Mouse (Mus musculus) forebrain, embryonic 12.5 days (tissue): ENCODE measurements around the gene Aprt. TPM values are rescaled to one million over a fixed set of nuclear protein-coding genes. Genes with fewer than 3 reads are reported as not detected.

Source experiments
- ATAC-seq: fragments of 200-750 bp; cut with Nextera tagmentation; 2 replicates; pipeline ENCODE4 v1.8.0; 2017; ENCODE audit warnings: moderate TSS enrichment; ENCODE audit not compliant: low FRiP score
- H3K27ac ChIP-seq: fragments of 300-500 bp; sonication (generic); 2 replicates; pipeline ENCODE4 v1.5.1; 2016; ENCODE audit warnings: mild to moderate bottlenecking
- H3K27me3 ChIP-seq: fragments of 300-500 bp; sonication (generic); 2 replicates; pipeline ENCODE4 v1.6.1; 2016; ENCODE audit warnings: mild to moderate bottlenecking
- H3K36me3 ChIP-seq: fragments of 300-500 bp; sonication (generic); replicated peaks from 2 replicates; pipeline ENCODE4 v1.6.1; 2016; ENCODE audit warnings: mild to moderate bottlenecking
- H3K4me1 ChIP-seq: fragments of 300-500 bp; sonication (generic); 2 replicates; pipeline ENCODE4 v1.6.1; 2016
- H3K4me2 ChIP-seq: fragments of 300-500 bp; sonication (generic); 2 replicates; pipeline ENCODE4 v1.6.1; 2016; ENCODE audit warnings: mild to moderate bottlenecking, moderate library complexity
- H3K4me3 ChIP-seq: fragments of 300-500 bp; sonication (generic); replicated peaks from 2 replicates; pipeline ENCODE4 v1.5.1; 2016; ENCODE audit warnings: mild to moderate bottlenecking
- H3K9ac ChIP-seq: fragments of 300-500 bp; sonication (generic); 2 replicates; pipeline ENCODE4 v1.6.1; 2016; ENCODE audit warnings: mild to moderate bottlenecking
- H3K9me3 ChIP-seq: fragments of 300-500 bp; sonication (generic); 2 replicates; pipeline ENCODE4 v1.6.1; 2016
- WGBS: fragments of 180-500 bp; shearing (Covaris S2); methylation state at CpG from one replicate; pipeline ENCODE4 v1.1.7; 2016; 5-methylcytosine and 5-hydroxymethylcytosine counted together
- polyA plus RNA-seq: library from polyadenylated mRNA; unstranded; fragments of >200 nt; fragmentation: Nextera tagmentation; extraction: Ambion mirVana; gene quantifications from 2 replicates; pipeline ENCODE4 v1.2.1, GENCODE M21; 2016

The Aprt gene
- polyA plus RNA-seq, 1 experiment from 2014 or later = 188 TPM

DNA sequence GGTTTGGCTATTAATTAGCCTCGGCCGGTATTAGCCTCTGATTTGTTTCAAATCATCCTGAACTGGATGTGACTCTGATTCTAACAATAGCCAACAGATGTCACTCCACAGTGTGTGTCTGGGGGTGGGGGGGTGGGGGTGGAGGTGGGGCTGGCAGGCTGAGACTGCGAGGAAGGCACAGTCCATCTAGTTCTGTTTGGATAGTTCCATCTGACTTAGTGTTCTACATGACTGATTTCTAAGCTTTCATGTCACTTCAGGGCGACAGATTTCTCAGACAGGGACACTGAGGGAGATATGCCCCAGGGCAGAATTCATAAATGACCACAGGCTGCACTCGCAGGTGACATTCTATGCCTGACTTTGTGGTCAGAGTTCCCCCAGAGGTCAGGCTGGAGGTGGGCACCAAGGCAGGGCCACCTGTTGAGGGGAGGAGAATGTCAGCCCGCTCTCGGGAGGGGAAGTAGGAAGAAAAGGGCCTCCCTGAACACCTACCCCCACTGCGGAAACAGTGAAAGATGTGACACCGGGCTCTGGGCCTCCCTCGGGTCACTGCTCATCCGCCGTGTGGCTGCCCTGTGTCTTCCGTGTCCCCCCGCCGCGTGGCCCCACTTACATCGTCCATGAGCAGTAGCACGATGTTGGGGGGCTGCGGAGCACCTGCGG, 34.0 kb upstream of the Aprt start:
- Histone ChIP-seq H3K4me3 (peak overlapping the region; percentile 71), H3K4me2 (peak overlapping the region; percentile 91), H3K36me3 (peaks cover 3% of the 10 kb centered on the region; the same call in 1 of the 2 replicates), H3K27me3 (no peaks in the 10 kb centered on the region), H3K9ac (peak overlapping the region; percentile 73), H3K4me1 (peaks cover 21% of the 10 kb centered on the region), H3K27ac (peak overlapping the region; percentile 53), H3K9me3 (no peaks in the 10 kb centered on the region)
- 4% methylated on average over 20 of the region's 20 CpGs for WGBS
- ATAC-seq = peak; percentile 18

- peaks cover 3% of the 10 kb centered on the region; the same call in 1 of the 2 replicates for H3K36me3 ChIP-seq
- H3K4me3 ChIP-seq = no peak overlapping the region
- H3K27ac ChIP-seq = no peak overlapping the region
- H3K4me2 ChIP-seq = peak overlapping the region; percentile 91; the same call in 1 of the 2 replicates
- WGBS = 64% methylated on average over 4 of the region's 4 CpGs
- peaks cover 21% of the 10 kb centered on the region for H3K4me1 ChIP-seq
- no peaks in the 10 kb centered on the region for H3K9me3 ChIP-seq
- no peaks in the 10 kb centered on the region for H3K27me3 ChIP-seq
- H3K9ac ChIP-seq = 0 out of 2 replicates have a peak overlapping the region, but pooled peaks have one; percentile 73
- ATAC-seq = peak; percentile 1; the same call in 1 of the 2 replicates
Observed at GRCm38 (mm10) chr8:122610209-122610608, 33.5 kb upstream of the Aprt start.

- no peak for ATAC-seq
- no peaks in the 10 kb centered on the region for H3K9me3 ChIP-seq
- H3K9ac ChIP-seq = no peak overlapping the region
- peaks cover 9% of the 10 kb centered on the region for H3K4me1 ChIP-seq
- no peak overlapping the region for H3K4me3 ChIP-seq
- no peaks in the 10 kb centered on the region for H3K36me3 ChIP-seq
- WGBS = 86% methylated on average over 11 of the region's 12 CpGs
- no peak overlapping the region for H3K4me2 ChIP-seq
- H3K27me3 ChIP-seq = no peaks in the 10 kb centered on the region
- no peak overlapping the region for H3K27ac ChIP-seq
Observed at GRCm38 (mm10) chr8:122606810-122607209, 30.1 kb upstream of the Aprt start.

DNA sequence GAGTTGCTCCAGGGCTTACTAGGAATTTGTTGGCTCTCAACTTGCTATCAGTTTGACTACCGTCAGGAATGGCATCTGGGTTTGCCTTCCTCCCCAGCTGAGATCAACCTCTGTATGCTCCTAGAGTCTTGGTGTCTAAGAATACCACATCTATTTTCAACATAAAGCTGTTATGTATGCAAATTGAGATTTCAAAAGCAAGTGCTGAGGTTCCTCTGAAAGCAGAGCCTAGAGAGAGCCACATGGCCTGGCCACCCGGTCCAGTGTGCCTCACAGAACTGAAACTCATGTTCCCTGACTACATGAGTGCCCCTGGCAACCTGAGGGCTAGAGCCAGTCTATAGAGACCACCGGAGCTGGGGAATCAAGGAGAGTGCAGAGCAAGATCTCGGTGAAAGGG, 28.7 kb upstream of the Aprt start:
- 82% methylated on average over 4 of the region's 4 CpGs for WGBS

GRCm38 (mm10) chr8:122604640-122605039, 27.9 kb upstream of the Aprt start:
- H3K9ac ChIP-seq = no peak overlapping the region
- no peaks in the 10 kb centered on the region for H3K9me3 ChIP-seq
- no peak for ATAC-seq
- H3K27ac ChIP-seq = no peak overlapping the region
- no peaks in the 10 kb centered on the region for H3K36me3 ChIP-seq
- 76% methylated on average over 1 of the region's 1 CpGs for WGBS
- no peak overlapping the region for H3K4me2 ChIP-seq
- no peak overlapping the region for H3K4me3 ChIP-seq
- H3K4me1 ChIP-seq = no peaks in the 10 kb centered on the region
- H3K27me3 ChIP-seq = no peaks in the 10 kb centered on the region

More for the DNA sequence above, 28.7 kb upstream of the Aprt start:
- Histone ChIP-seq H3K27me3 (no peaks in the 10 kb centered on the region), H3K4me1 (peaks cover under 1% of the 10 kb centered on the region), H3K4me3 (no peak overlapping the region), H3K9me3 (no peaks in the 10 kb centered on the region), H3K36me3 (no peaks in the 10 kb centered on the region), H3K4me2 (no peak overlapping the region), H3K27ac (no peak overlapping the region), H3K9ac (no peak overlapping the region)
- no peak for ATAC-seq

DNA sequence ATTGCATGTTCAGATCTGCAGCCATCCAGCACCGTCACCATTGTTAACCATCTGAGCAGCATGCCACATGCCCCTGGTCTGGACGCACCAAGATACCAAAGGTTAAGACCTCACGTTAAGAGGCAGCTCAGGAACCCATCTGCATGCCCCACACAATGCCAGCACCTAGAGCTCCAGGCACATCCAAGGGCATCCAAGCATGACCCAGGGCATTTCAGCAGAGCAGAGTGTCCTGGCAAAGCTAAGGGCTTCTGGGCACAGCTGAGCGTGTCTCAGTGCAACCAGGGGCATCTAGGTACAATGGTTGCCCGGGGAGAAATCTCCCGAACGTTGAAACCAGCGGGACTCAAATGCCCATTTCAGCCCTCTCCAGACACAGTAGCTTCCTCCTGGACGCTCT, 24.0 kb upstream of the Aprt start:
- Histone ChIP-seq H3K36me3 (no peaks in the 10 kb centered on the region), H3K4me3 (no peak overlapping the region), H3K4me1 (no peaks in the 10 kb centered on the region), H3K27me3 (no peaks in the 10 kb centered on the region), H3K4me2 (no peak overlapping the region), H3K9me3 (no peaks in the 10 kb centered on the region), H3K27ac (no peak overlapping the region), H3K9ac (no peak overlapping the region)
- 87% methylated on average over 9 of the region's 9 CpGs for WGBS
- no peak for ATAC-seq

DNA sequence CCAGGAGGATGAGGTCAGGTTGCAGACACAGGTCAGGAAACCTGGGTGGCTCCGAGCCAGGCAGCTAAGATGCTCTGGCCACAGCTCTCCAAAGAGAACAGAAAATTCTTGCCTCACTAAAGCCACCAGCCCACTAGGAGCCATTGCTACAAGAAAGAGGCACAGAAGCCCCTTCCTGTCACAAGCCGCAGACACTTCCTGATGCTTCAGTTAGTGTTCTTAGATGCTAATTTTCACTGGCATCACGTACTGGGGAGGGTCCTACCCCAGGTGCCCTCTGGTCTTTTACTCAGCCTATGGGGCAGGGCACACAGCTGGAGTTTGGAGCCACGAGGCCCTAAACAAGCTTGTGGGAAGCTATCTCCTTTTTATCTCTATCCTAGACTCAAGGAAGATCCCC, 19.3 kb upstream of the Aprt start:
- Histone ChIP-seq H3K4me2 (no peak overlapping the region), H3K9ac (no peak overlapping the region), H3K9me3 (no peaks in the 10 kb centered on the region), H3K27ac (no peak overlapping the region), H3K36me3 (no peaks in the 10 kb centered on the region), H3K4me3 (no peak overlapping the region), H3K4me1 (no peaks in the 10 kb centered on the region), H3K27me3 (no peaks in the 10 kb centered on the region)
- no peak for ATAC-seq
- 50% methylated on average over 4 of the region's 4 CpGs for WGBS

DNA sequence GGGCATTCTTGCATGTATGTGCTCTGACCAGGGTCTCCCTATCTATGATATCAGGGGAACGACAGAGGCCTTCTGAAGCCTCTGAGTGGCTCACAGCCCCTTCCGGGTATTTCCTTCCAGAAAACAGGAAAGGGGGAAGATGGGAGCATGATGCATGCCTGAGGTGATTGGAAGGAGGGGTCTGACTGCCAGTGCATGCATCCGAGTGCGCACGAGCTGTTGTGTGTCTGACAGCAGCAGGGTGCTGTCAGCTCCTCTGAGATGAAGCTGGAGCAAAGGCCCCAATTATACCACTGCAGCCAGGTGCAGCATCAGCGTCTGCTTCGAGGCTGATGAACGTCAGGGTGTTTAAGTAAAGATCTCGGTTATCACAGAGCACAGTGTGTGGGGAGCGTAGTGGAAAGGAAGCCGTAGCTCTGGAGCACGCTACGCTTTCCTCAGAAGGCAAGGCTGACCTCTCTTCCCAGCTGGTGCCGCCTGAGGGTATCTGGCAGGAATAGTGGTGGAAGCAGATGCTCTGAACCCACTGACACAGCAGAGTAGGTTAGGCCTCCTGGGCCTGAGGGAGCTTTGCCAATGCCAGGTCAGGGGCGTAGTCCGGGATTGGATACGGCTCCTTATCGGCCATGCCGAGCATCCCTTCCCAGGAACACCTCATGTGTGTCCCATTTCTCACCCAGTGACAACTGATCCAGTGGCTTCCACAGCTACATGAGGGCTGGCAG, 17.2 kb upstream of the Aprt start:
- Histone ChIP-seq H3K9me3 (no peaks in the 10 kb centered on the region), H3K27ac (peak overlapping the region; percentile 54; the same call in 1 of the 2 replicates), H3K27me3 (no peaks in the 10 kb centered on the region), H3K9ac (no peak overlapping the region), H3K36me3 (no peaks in the 10 kb centered on the region), H3K4me2 (no peak overlapping the region), H3K4me1 (no peaks in the 10 kb centered on the region), H3K4me3 (no peak overlapping the region)
- 84% methylated on average over 19 of the region's 19 CpGs for WGBS
- no peak for ATAC-seq

- 81% methylated on average over 12 of the region's 12 CpGs for WGBS
- no peaks in the 10 kb centered on the region for H3K9me3 ChIP-seq
- H3K27ac ChIP-seq = no peak overlapping the region
- no peak overlapping the region for H3K4me3 ChIP-seq
- no peak for ATAC-seq
- no peaks in the 10 kb centered on the region for H3K36me3 ChIP-seq
- no peak overlapping the region for H3K9ac ChIP-seq
- no peaks in the 10 kb centered on the region for H3K27me3 ChIP-seq
- no peak overlapping the region for H3K4me2 ChIP-seq
- H3K4me1 ChIP-seq = no peaks in the 10 kb centered on the region
Observed at GRCm38 (mm10) chr8:122593240-122593639, 16.5 kb upstream of the Aprt start.

DNA sequence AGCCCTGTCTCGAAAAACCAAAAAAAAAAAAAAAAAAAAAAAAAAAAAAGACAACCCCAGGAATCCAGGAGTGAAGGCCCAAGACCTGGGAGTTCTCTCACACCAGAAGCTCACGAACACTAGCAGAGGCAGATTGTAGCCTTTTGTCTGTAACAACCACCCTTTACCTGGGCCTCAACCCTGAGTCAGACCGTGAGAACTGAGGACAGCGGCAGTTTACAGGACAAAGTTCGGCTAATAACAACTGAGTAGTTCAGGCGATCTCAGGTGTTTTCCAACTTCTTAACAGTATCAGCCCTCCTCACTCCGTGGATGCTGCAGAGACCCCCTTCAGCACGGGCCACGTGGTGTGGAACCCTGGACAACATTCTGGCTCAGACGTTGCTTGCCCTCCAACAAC, 10.0 kb upstream of the Aprt start:
- ATAC-seq = no peak
- H3K4me2 ChIP-seq = no peak overlapping the region
- H3K9me3 ChIP-seq = no peaks in the 10 kb centered on the region
- H3K9ac ChIP-seq = no peak overlapping the region
- H3K36me3 ChIP-seq = no peaks in the 10 kb centered on the region
- H3K27ac ChIP-seq = no peak overlapping the region
- no peak overlapping the region for H3K4me3 ChIP-seq
- 84% methylated on average over 9 of the region's 10 CpGs for WGBS
- peaks cover 7% of the 10 kb centered on the region; the same call in 1 of the 2 replicates for H3K4me1 ChIP-seq
- 0 out of 2 replicates have a peak, but pooled peaks cover 5% of the 10 kb centered on the region for H3K27me3 ChIP-seq

DNA sequence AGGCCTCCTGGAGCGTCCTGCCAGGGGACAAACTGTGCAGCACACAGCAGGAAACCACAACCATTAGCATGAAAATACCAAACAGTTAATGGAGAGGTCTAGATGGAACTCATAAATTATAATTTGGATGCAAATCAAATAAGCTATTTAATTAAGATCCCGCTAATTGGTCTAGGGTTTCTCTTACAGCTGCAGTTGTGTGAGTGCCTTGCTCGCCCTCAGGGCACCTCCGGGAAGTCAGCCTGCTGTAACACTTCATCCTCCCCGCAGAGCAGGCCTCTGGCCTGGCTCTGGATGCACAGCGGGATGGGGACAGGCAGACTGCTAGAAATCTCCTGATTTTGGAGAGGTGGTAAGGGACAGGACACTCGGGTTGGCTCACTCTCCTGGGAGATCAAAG, 9.5 kb upstream of the Aprt start:
- no peak overlapping the region for H3K9ac ChIP-seq
- no peak for ATAC-seq
- no peaks in the 10 kb centered on the region for H3K36me3 ChIP-seq
- no peak overlapping the region for H3K4me2 ChIP-seq
- H3K27ac ChIP-seq = no peak overlapping the region
- no peak overlapping the region for H3K4me3 ChIP-seq
- no peaks in the 10 kb centered on the region for H3K9me3 ChIP-seq
- WGBS = 43% methylated on average over 7 of the region's 7 CpGs
- H3K27me3 ChIP-seq = 0 out of 2 replicates have a peak, but pooled peaks cover 5% of the 10 kb centered on the region
- peaks cover 7% of the 10 kb centered on the region; the same call in 1 of the 2 replicates for H3K4me1 ChIP-seq

DNA sequence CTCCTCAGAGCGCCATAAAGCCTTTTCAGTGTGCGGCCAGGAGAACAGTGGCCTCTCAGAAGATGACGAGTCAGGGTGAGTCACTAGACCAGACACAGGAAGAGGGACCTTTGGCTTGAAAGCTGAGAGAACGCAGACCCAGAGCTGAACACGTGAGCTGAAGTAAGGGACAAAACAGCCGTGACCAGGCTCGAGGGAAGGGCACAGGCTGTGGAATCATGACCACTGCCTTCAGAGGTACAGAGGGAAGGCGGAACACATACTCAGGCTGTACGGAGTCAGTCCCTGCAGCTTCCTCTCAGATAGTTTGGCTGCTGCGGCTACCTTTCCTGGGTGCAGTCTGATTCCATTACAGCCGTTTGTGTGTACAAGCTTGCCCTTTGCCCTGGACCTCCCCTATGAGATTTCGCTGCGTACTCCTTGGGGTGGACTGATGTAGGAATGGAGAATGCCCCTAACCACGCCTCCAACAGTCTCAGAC, 8.7 kb upstream of the Aprt start:
- WGBS = 72% methylated on average over 14 of the region's 14 CpGs
- ATAC-seq = no peak
- 0 out of 2 replicates have a peak, but pooled peaks cover 6% of the 10 kb centered on the region for H3K27me3 ChIP-seq
- no peak overlapping the region for H3K4me3 ChIP-seq
- no peak overlapping the region for H3K9ac ChIP-seq
- no peaks in the 10 kb centered on the region for H3K36me3 ChIP-seq
- no peak overlapping the region for H3K4me2 ChIP-seq
- H3K9me3 ChIP-seq = no peaks in the 10 kb centered on the region
- peaks cover 7% of the 10 kb centered on the region; the same call in 1 of the 2 replicates for H3K4me1 ChIP-seq
- no peak overlapping the region for H3K27ac ChIP-seq
